Mouse (Mus musculus) liver, postnatal 0 days (tissue): ENCODE data around the gene Glod4.

Experiments used
- CTCF ChIP-seq: sonication (generic); IDR thresholded peaks from 2 replicates; pipeline ENCODE4 v1.5.1; 2016; ENCODE audit warnings: antibody characterized with exemption, low read depth
- EP300 ChIP-seq: IDR thresholded peaks from 2 replicates; pipeline ENCODE4 v1.6.1; 2016; ENCODE audit warnings: antibody characterized with exemption, low read depth, mild to moderate bottlenecking

GRCm38 (mm10) chr11:76225051-76225450 lies 18.5 kb downstream of the Glod4 start:
- TF ChIP-seq CTCF (no peak), EP300 (no peak)
